Comparison of ENCODE assay signal across 18 mouse cellular contexts in genomic region chr13:29767587-29767986, GRCm38 (mm10).
DNase-seq lines count a peak whose midpoint lies in the region; ATAC-seq and TF ChIP-seq lines count a peak whose summit lies in the region.
"Had no signal": no experiment of that assay in that cellular context is flagged by ENCODE, and none has a peak within 500 bp of the region (broad histone marks: within the 10 kb centered on the region; RNA-seq: fewer than 3 reads in every experiment).

No protein-coding gene starts in this region.

- H3K9me3 ChIP-seq in forebrain, embryonic 13.5 days (replicated peaks), result no peaks in the 10 kb centered on the region
- H3K9me3 ChIP-seq in forebrain, embryonic 16.5 days (ENCODE audit: control insufficient read depth, low read length), result no peaks in the 10 kb centered on the region
- H3K9me3 ChIP-seq in hindbrain, embryonic 10.5 days, result no peaks in the 10 kb centered on the region
- H3K9me3 ChIP-seq in hindbrain, embryonic 14.5 days (ENCODE audit: control insufficient read depth, low read length), result no peaks in the 10 kb centered on the region
- H3K9me3 ChIP-seq in stomach, embryonic 14.5 days (ENCODE audit: control insufficient read depth, low read depth, low read length), result no peaks in the 10 kb centered on the region
- H3K9me3 ChIP-seq in stomach, postnatal 0 days (ENCODE audit: control insufficient read depth, low read length), result no peaks in the 10 kb centered on the region
- H3K9me3 ChIP-seq: megakaryocyte, embryonic 14.5 days had no signal

- no peak for TF ChIP-seq EP300 in stomach, postnatal 0 days (optimal IDR thresholded peaks at IDR 0.05)

- no peaks in the 10 kb centered on the region for H3K27me3 ChIP-seq in forebrain, embryonic 13.5 days
- H3K27me3 ChIP-seq in forebrain, embryonic 16.5 days (replicated peaks; ENCODE audit: control insufficient read depth, insufficient read depth, low read length), result no peaks in the 10 kb centered on the region
- no peaks in the 10 kb centered on the region for H3K27me3 ChIP-seq in hindbrain, embryonic 10.5 days (ENCODE audit: insufficient read depth, poor library complexity, severe bottlenecking)
- H3K27me3 ChIP-seq in hindbrain, embryonic 14.5 days (ENCODE audit: control insufficient read depth, insufficient read depth, low read length), result no peaks in the 10 kb centered on the region
- H3K27me3 ChIP-seq in stomach, embryonic 14.5 days (ENCODE audit: control insufficient read depth, insufficient read depth, low read length), result no peaks in the 10 kb centered on the region
- no peaks in the 10 kb centered on the region for H3K27me3 ChIP-seq in stomach, postnatal 0 days (ENCODE audit: control insufficient read depth, insufficient read depth, low read length)
- H3K27me3 ChIP-seq: CH12.LX; megakaryocyte, embryonic 14.5 days had no signal

- no peak for ATAC-seq in forebrain, embryonic 13.5 days
- no peak for ATAC-seq in forebrain, embryonic 16.5 days
- ATAC-seq in hindbrain, embryonic 14.5 days (ENCODE audit: low FRiP score), result no peak
- no peak for ATAC-seq in stomach, embryonic 14.5 days (ENCODE audit: insufficient number of reproducible peaks, insufficient read depth, low FRiP score, low read depth)
- no peak for ATAC-seq in stomach, postnatal 0 days (ENCODE audit: low FRiP score, low TSS enrichment)
- ATAC-seq: lung, postnatal 0 days had no signal

- DNase-seq in hindbrain, embryonic 10.5 days (ENCODE audit: low spot score), result no peak
- no peak for DNase-seq in hindbrain, embryonic 14.5 days (ENCODE audit: low spot score)
- no peak for DNase-seq in stomach, postnatal 0 days (ENCODE audit: low spot score)
- no peak for DNase-seq in layer of hippocampus, postnatal 36 days
- DNase-seq: adrenal gland, postnatal 25 days; cerebellum, adult 11 months; cerebellum, postnatal 10 days; kidney, adult 18-20 months; kidney, postnatal 10 days; spleen, adult 18-20 months; thymus, adult 2 months had no signal

- no peak overlapping the region for H3K4me2 ChIP-seq in forebrain, embryonic 13.5 days
- no peak overlapping the region for H3K4me2 ChIP-seq in forebrain, embryonic 16.5 days (ENCODE audit: low read length)
- no peak overlapping the region for H3K4me2 ChIP-seq in hindbrain, embryonic 14.5 days (replicated peaks)
- H3K4me2 ChIP-seq in stomach, embryonic 14.5 days (replicated peaks; ENCODE audit: low read depth, low read length), result no peak overlapping the region
- H3K4me2 ChIP-seq in stomach, postnatal 0 days (replicated peaks; ENCODE audit: low read depth), result no peak overlapping the region

- no peaks in the 10 kb centered on the region for H3K36me3 ChIP-seq in forebrain, embryonic 13.5 days (ENCODE audit: poor library complexity, severe bottlenecking)
- H3K36me3 ChIP-seq in forebrain, embryonic 16.5 days (ENCODE audit: control insufficient read depth, insufficient read depth), result no peaks in the 10 kb centered on the region
- H3K36me3 ChIP-seq in hindbrain, embryonic 10.5 days, result no peaks in the 10 kb centered on the region
- H3K36me3 ChIP-seq in hindbrain, embryonic 14.5 days (replicated peaks; ENCODE audit: control insufficient read depth, insufficient read depth), result no peaks in the 10 kb centered on the region
- no peaks in the 10 kb centered on the region for H3K36me3 ChIP-seq in stomach, embryonic 14.5 days (ENCODE audit: control insufficient read depth, insufficient read depth, low read length)
- no peaks in the 10 kb centered on the region for H3K36me3 ChIP-seq in stomach, postnatal 0 days (ENCODE audit: control insufficient read depth, insufficient read depth, low read length)

- 60% methylated on average over 4 of the region's 4 CpGs for WGBS in forebrain, embryonic 13.5 days
- 56% methylated on average over 4 of the region's 4 CpGs for WGBS in forebrain, embryonic 16.5 days
- 71% methylated on average over 4 of the region's 4 CpGs for WGBS in hindbrain, embryonic 10.5 days
- whole genome bisulfite sequencing in hindbrain, embryonic 14.5 days, result 53% methylated on average over 4 of the region's 4 CpGs
- 64% methylated on average over 4 of the region's 4 CpGs for WGBS in stomach, embryonic 14.5 days
- WGBS in stomach, postnatal 0 days, result 60% methylated on average over 4 of the region's 4 CpGs

- no peak overlapping the region for H3K4me3 ChIP-seq in forebrain, embryonic 13.5 days
- H3K4me3 ChIP-seq in forebrain, embryonic 16.5 days (replicated peaks; ENCODE audit: low read length), result no peak overlapping the region
- H3K4me3 ChIP-seq in hindbrain, embryonic 10.5 days, result no peak overlapping the region
- no peak overlapping the region for H3K4me3 ChIP-seq in hindbrain, embryonic 14.5 days (replicated peaks; ENCODE audit: low read length)
- H3K4me3 ChIP-seq in stomach, embryonic 14.5 days (ENCODE audit: low read depth, low read length), result no peak overlapping the region
- no peak overlapping the region for H3K4me3 ChIP-seq in stomach, postnatal 0 days (ENCODE audit: low read depth, low read length)
- H3K4me3 ChIP-seq: megakaryocyte, embryonic 14.5 days had no signal

- no peak for TF ChIP-seq CTCF in stomach, postnatal 0 days (IDR thresholded peaks at IDR 0.05; ENCODE audit: low read depth)

- no peak overlapping the region for H3K9ac ChIP-seq in forebrain, embryonic 13.5 days
- no peak overlapping the region for H3K9ac ChIP-seq in forebrain, embryonic 16.5 days (replicated peaks; ENCODE audit: low read depth, low read length)
- H3K9ac ChIP-seq in hindbrain, embryonic 14.5 days, result no peak overlapping the region
- no peak overlapping the region for H3K9ac ChIP-seq in stomach, embryonic 14.5 days (replicated peaks; ENCODE audit: low read depth, low read length)
- no peak overlapping the region for H3K9ac ChIP-seq in stomach, postnatal 0 days (ENCODE audit: low read length)
- H3K9ac ChIP-seq: liver, embryonic 14.5 days had no signal

- peak overlapping the region; percentile 15 for H3K27ac ChIP-seq in forebrain, embryonic 13.5 days
- no peak overlapping the region for H3K27ac ChIP-seq in forebrain, embryonic 16.5 days (ENCODE audit: low read length)
- H3K27ac ChIP-seq in hindbrain, embryonic 10.5 days, result peak overlapping the region; percentile 59; the same call in 1 of the 2 replicates
- H3K27ac ChIP-seq in hindbrain, embryonic 14.5 days, result no peak overlapping the region
- H3K27ac ChIP-seq in stomach, embryonic 14.5 days (ENCODE audit: low read length), result peak overlapping the region; percentile 11; the same call in 1 of the 2 replicates
- no peak overlapping the region for H3K27ac ChIP-seq in stomach, postnatal 0 days (replicated peaks)
- H3K27ac ChIP-seq: liver, embryonic 14.5 days had no signal

- peaks cover 46% of the 10 kb centered on the region for H3K4me1 ChIP-seq in forebrain, embryonic 13.5 days
- peaks cover 24% of the 10 kb centered on the region for H3K4me1 ChIP-seq in forebrain, embryonic 16.5 days (replicated peaks; ENCODE audit: control insufficient read depth, insufficient read depth, low read length)
- H3K4me1 ChIP-seq in hindbrain, embryonic 10.5 days (replicated peaks), result peaks cover 24% of the 10 kb centered on the region
- H3K4me1 ChIP-seq in hindbrain, embryonic 14.5 days (replicated peaks; ENCODE audit: control insufficient read depth, insufficient read depth, low read length), result peaks cover 23% of the 10 kb centered on the region
- peaks cover 26% of the 10 kb centered on the region for H3K4me1 ChIP-seq in stomach, embryonic 14.5 days (ENCODE audit: control insufficient read depth, insufficient read depth, low read length)
- H3K4me1 ChIP-seq in stomach, postnatal 0 days (replicated peaks; ENCODE audit: control insufficient read depth, insufficient read depth), result peaks cover 11% of the 10 kb centered on the region

Comparison
In these comparisons a context has a peak if more than half of its experiments do, and no peak if none do; other contexts are left out.
1. H3K27ac ChIP-seq: peak in forebrain, embryonic 13.5 days (single experiment), hindbrain, embryonic 10.5 days (single experiment) and stomach, embryonic 14.5 days (single experiment); none in forebrain, embryonic 16.5 days (single experiment), hindbrain, embryonic 14.5 days (single experiment) and stomach, postnatal 0 days (single experiment).